Mouse (Mus musculus): Measurements from ENCODE around the gene Hdac5.
"Not testable (repeated sequence)": the region's sequence is repeated elsewhere in the genome, so short reads cannot be mapped to it uniquely, and the experiment has no call there.

The Hdac5 gene

GRCm38 (mm10) chr11:102185677-102186076 is 44.3 kb downstream of the Hdac5 start:
- no peak for DNase-seq (ENCODE audit: low read depth, low spot score)

GRCm38 (mm10) chr11:102184646-102185495 is 45.1 kb downstream of the Hdac5 start, which contains the start of gene Lsm12:
Lsm12 (minus strand) TSS chr11:102185296.
- DNase-seq (ENCODE audit: low read depth, low spot score) = peak; percentile 82

GRCm38 (mm10) chr11:102184253-102184645 is 45.7 kb downstream of the Hdac5 start:
- no peak for DNase-seq (ENCODE audit: low read depth, low spot score)

GRCm38 (mm10) chr11:102179836-102180235 is 50.1 kb downstream of the Hdac5 start:
- no peak for DNase-seq (ENCODE audit: low read depth, low spot score)

GRCm38 (mm10) chr11:102168689-102169088 is 61.3 kb downstream of the Hdac5 start:
- DNase-seq (ENCODE audit: low read depth, low spot score) = no peak

GRCm38 (mm10) chr11:102167539-102167938 is 62.4 kb downstream of the Hdac5 start:
- no peak for DNase-seq (ENCODE audit: low read depth, low spot score)

- DNase-seq (ENCODE audit: low read depth, low spot score) = no peak
Observed at GRCm38 (mm10) chr11:102165971-102166722, 63.8 kb downstream of the Hdac5 start.

- DNase-seq (ENCODE audit: low read depth, low spot score) = no peak
Observed at GRCm38 (mm10) chr11:102159781-102160180, 70.2 kb downstream of the Hdac5 start.

- not testable (repeated sequence) for DNase-seq (ENCODE audit: low read depth, low spot score)
Observed at GRCm38 (mm10) chr11:102158024-102158423, 71.9 kb downstream of the Hdac5 start.

- no peak for DNase-seq (ENCODE audit: low read depth, low spot score)
Observed at GRCm38 (mm10) chr11:102156786-102157089, 73.2 kb downstream of the Hdac5 start.

GRCm38 (mm10) chr11:102156039-102156785 is 73.8 kb downstream of the Hdac5 start, which contains the start of gene Tmem101:
Tmem101 (minus strand) TSS chr11:102156404.
- peak; percentile 83 for DNase-seq (ENCODE audit: low read depth, low spot score)

GRCm38 (mm10) chr11:102147213-102147989 is 82.6 kb downstream of the Hdac5 start:
- no peak for DNase-seq (ENCODE audit: low read depth, low spot score)

GRCm38 (mm10) chr11:102146531-102146930 is 83.4 kb downstream of the Hdac5 start:
- no peak for DNase-seq (ENCODE audit: low read depth, low spot score)

- DNase-seq (ENCODE audit: low read depth, low spot score) = no peak
Observed at GRCm38 (mm10) chr11:102146005-102146404, 84.0 kb downstream of the Hdac5 start.

GRCm38 (mm10) chr11:102145471-102146001 is 84.4 kb downstream of the Hdac5 start, which contains the start of gene Nags:
Nags (plus strand) TSS chr11:102145513.
- DNase-seq (ENCODE audit: low read depth, low spot score) = no peak

- no peak for DNase-seq (ENCODE audit: low read depth, low spot score)
Observed at GRCm38 (mm10) chr11:102144957-102145470, 85.0 kb downstream of the Hdac5 start.

Measured in brain, embryonic 18.5 days (tissue).